Mouse (Mus musculus) midbrain, embryonic 14.5 days (tissue): ENCODE measurements around the gene Mrpl40. TPM values are rescaled to one million over a fixed set of nuclear protein-coding genes. Genes with fewer than 3 reads are reported as not detected.

Experiments used
- ATAC-seq: fragments of 200-750 bp; cut with Nextera tagmentation; 2 replicates; pipeline ENCODE4 v1.8.0; 2017; ENCODE audit warnings: moderate number of reproducible peaks, moderate library complexity; ENCODE audit not compliant: low FRiP score, low TSS enrichment
- DNase-seq: peaks from one replicate; pipeline ENCODE4 v3.0.0-alpha.2; 2015
- H3K27ac ChIP-seq: fragments of 300-500 bp; sonication (generic); replicated peaks from 2 replicates; pipeline ENCODE4 v1.5.1; 2014; ENCODE audit warnings: mild to moderate bottlenecking, low read depth, low read length, moderate library complexity
- H3K27me3 ChIP-seq: fragments of 300-500 bp; sonication (generic); 2 replicates; pipeline ENCODE4 v1.6.1; 2014; ENCODE audit warnings: low read length, control low read depth, mixed read lengths; ENCODE audit not compliant: control insufficient read depth, insufficient read depth
- H3K36me3 ChIP-seq: fragments of 300-500 bp; sonication (generic); 2 replicates; pipeline ENCODE4 v1.6.1; 2014; ENCODE audit warnings: low read length, control low read depth; ENCODE audit not compliant: control insufficient read depth, insufficient read depth
- H3K4me1 ChIP-seq: fragments of 300-500 bp; sonication (generic); 2 replicates; pipeline ENCODE4 v1.6.1; 2014; ENCODE audit warnings: mild to moderate bottlenecking, antibody characterized with exemption, low read length, control low read depth; ENCODE audit not compliant: control insufficient read depth, insufficient read depth
- H3K4me2 ChIP-seq: fragments of 300-500 bp; sonication (generic); 2 replicates; pipeline ENCODE4 v1.6.1; 2014; ENCODE audit warnings: mild to moderate bottlenecking, low read length, moderate library complexity
- H3K4me3 ChIP-seq: fragments of 300-500 bp; sonication (generic); replicated peaks from 2 replicates; pipeline ENCODE4 v1.5.1; 2014; ENCODE audit warnings: low read depth, low read length
- H3K9ac ChIP-seq: fragments of 300-500 bp; sonication (generic); replicated peaks from 2 replicates; pipeline ENCODE4 v1.6.1; 2014; ENCODE audit warnings: mild to moderate bottlenecking, low read length, moderate library complexity
- H3K9me3 ChIP-seq: fragments of 300-500 bp; sonication (generic); 2 replicates; pipeline ENCODE4 v1.6.1; 2016; ENCODE audit warnings: low read length, control low read depth, mixed read lengths; ENCODE audit not compliant: control insufficient read depth
- WGBS: fragments of 180-500 bp; shearing (Covaris S2); extraction: QIAGEN DNeasy Blood & Tissue Kit; methylation state at CpG from one replicate; pipeline ENCODE4 v1.1.7; 2014; 5-methylcytosine and 5-hydroxymethylcytosine counted together
- polyA plus RNA-seq: library from polyadenylated mRNA; unstranded; fragments of >200 nt; fragmentation: Nextera tagmentation; extraction: Ambion mirVana; gene quantifications from 2 replicates; pipeline ENCODE4 v1.2.1, GENCODE M21; 2014

The Mrpl40 gene
- polyA plus RNA-seq, 1 experiment from 2014 or later = 55.3 TPM

DNA sequence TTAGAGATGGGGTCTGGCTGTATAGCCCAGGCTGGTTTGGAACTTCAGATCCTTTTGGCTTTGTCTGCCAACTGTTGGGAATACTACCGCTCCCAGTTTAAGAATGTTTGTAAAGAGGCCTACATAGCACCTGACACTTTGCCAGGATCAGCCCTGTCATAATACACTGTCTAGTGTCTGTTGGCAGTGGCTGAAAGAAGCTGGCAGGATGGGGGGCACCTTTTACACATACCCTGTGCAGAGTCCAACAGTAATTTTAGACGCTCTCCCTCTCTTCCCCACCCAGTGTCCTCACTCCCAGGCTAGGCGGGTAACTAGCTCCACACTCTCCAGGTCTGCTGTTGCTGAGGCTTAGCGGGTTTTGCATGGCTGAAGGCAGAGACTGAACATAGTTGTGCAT lies 38.3 kb downstream of the Mrpl40 start:
- DNase-seq = no peak
- H3K4me3 ChIP-seq = no peak overlapping the region
- peaks cover 25% of the 10 kb centered on the region for H3K36me3 ChIP-seq
- no peaks in the 10 kb centered on the region for H3K27me3 ChIP-seq
- no peaks in the 10 kb centered on the region for H3K4me1 ChIP-seq
- 96% methylated on average over 4 of the region's 4 CpGs for WGBS
- no peak overlapping the region for H3K4me2 ChIP-seq
- no peak overlapping the region for H3K27ac ChIP-seq
- no peak overlapping the region for H3K9ac ChIP-seq
- H3K9me3 ChIP-seq = no peaks in the 10 kb centered on the region
- no peak for ATAC-seq

DNA sequence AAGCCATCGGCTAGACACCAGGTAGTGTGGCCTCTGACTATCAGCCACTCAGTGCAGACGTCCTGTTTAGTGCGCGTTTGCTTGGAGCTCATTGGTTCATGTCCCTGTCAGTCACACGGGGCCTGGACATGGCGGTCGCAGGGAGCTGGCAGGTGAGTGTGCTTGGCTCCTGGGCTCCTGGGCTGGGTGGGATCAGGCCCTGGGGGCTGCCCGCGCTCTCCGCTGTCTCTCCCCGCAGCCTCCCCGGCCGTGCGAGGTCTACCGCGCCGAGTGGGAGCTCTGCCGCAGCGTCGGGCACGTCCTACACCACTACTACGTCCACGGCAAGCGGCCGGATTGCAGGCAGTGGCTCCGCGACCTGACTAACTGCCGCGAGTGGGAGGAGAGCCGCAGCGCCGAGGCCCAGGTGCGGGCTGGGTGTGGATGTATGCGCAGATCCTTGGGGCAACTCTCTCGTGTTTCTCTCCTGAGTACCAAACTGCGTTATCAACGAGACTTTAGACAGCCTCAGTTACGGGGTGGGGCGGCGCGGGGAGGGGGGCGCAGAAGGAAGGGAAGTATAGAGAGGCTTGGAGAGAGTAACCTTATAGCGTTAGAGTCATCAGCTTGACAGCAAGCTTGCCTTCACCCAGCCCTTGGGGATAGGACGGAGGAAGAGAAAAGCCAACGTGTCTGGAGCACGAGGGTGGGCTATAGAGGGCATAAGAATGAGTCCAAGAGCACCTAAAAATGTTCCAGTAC lies 40.0 kb downstream of the Mrpl40 start, which contains the start of the genes 2510002D24Rik and Gm28539:
TSS of gene 2510002D24Rik (plus strand) at position 111 of the 741 bp plus-strand sequence.
TSS of gene Gm28539 (plus strand) at position 117 of the 741 bp plus-strand sequence.
- Histone ChIP-seq H3K36me3 (peaks cover 40% of the 10 kb centered on the region), H3K27ac (peak within 1 kb of the TSS; percentile 37; the same call in 1 of the 2 replicates), H3K4me2 (peak within 1 kb of the TSS; percentile 70), H3K4me3 (peak within 1 kb of the TSS; percentile 63), H3K27me3 (no peaks in the 10 kb centered on the region), H3K4me1 (no peaks in the 10 kb centered on the region), H3K9ac (peak within 1 kb of the TSS; percentile 74), H3K9me3 (no peaks in the 10 kb centered on the region)
- WGBS = 1% methylated on average over 46 of the region's 46 CpGs
- ATAC-seq (peak; percentile 98), DNase-seq (peak; percentile 95)

DNA sequence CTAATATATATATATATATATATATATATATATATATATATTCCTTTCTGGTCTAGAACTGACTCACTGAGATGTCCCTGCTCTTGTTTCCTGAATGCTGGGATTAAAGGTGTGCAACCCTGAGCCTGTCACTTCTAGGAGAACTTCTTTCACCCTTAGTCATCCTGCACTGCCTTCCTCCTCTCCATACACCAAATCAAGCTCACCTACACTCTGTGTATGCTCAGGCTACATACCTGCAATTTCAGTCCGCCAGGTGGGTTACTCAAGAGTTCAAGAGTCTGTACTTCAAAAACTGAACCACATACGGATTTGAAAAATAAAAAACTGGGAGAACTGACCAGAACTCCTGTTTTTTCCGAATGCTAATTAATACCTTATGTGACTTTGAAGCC lies 40.6 kb downstream of the Mrpl40 start:
- peak; percentile 34; the same call in 1 of the 2 replicates for ATAC-seq
- Histone ChIP-seq H3K9ac (no peak overlapping the region; the same call in 1 of the 2 replicates), H3K4me3 (peak overlapping the region; percentile 63), H3K4me1 (no peaks in the 10 kb centered on the region), H3K9me3 (no peaks in the 10 kb centered on the region), H3K36me3 (peaks cover 46% of the 10 kb centered on the region), H3K27me3 (no peaks in the 10 kb centered on the region), H3K4me2 (peak overlapping the region; percentile 70), H3K27ac (no peak overlapping the region)
- WGBS = 29% methylated on average over 3 of the region's 3 CpGs
- DNase-seq = no peak

DNA sequence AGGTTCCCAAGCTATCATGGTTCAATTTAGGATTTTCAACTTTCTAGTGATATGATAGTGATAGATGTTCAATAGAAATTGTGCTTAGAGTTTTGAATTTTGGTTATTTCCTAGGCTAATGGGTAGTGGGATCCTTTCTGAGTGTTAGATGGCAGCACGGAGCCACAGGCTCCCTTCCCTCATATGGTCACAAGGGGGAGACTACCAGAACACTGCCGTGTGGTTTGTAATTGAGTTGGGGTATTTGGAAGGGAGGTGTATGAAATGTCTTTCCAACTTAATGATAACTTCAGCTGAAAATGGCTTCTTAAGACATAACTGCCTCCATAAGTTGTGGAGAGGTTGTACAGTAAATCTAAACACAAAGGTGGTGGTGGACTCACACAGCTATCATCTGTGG lies 43.2 kb downstream of the Mrpl40 start:
- no peak overlapping the region for H3K9ac ChIP-seq
- 79% methylated on average over 2 of the region's 2 CpGs for WGBS
- DNase-seq = no peak
- ATAC-seq = no peak
- no peak overlapping the region for H3K27ac ChIP-seq
- no peak overlapping the region for H3K4me2 ChIP-seq
- peaks cover 66% of the 10 kb centered on the region for H3K36me3 ChIP-seq
- no peak overlapping the region for H3K4me3 ChIP-seq
- H3K27me3 ChIP-seq = no peaks in the 10 kb centered on the region
- no peaks in the 10 kb centered on the region for H3K9me3 ChIP-seq
- no peaks in the 10 kb centered on the region for H3K4me1 ChIP-seq

DNA sequence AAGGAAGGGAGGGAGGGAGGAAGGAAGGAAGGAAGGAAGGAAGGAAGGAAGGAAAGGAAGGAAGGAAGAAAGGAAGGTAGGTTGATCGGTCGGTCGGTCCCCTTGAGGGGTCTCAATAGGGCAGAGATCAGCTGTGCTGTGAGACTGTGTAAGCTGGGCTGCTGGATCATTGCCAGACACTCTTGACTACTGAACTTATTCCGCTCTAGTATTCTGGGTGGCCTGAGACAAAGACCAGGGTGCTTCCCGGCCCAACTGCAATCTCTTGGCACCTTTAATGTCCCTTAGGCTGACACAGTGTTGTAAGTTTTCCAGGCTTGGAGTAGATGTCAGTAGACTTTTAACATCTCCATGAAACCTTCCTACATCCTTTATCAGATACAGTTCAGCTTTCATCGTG lies 47.6 kb downstream of the Mrpl40 start:
- Histone ChIP-seq H3K4me2 (no peak overlapping the region), H3K9ac (no peak overlapping the region), H3K9me3 (no peaks in the 10 kb centered on the region), H3K4me3 (no peak overlapping the region), H3K4me1 (no peaks in the 10 kb centered on the region), H3K27me3 (no peaks in the 10 kb centered on the region), H3K36me3 (peaks cover 94% of the 10 kb centered on the region), H3K27ac (no peak overlapping the region)
- WGBS = 95% methylated on average over 6 of the region's 6 CpGs
- ATAC-seq (no peak), DNase-seq (no peak)

DNA sequence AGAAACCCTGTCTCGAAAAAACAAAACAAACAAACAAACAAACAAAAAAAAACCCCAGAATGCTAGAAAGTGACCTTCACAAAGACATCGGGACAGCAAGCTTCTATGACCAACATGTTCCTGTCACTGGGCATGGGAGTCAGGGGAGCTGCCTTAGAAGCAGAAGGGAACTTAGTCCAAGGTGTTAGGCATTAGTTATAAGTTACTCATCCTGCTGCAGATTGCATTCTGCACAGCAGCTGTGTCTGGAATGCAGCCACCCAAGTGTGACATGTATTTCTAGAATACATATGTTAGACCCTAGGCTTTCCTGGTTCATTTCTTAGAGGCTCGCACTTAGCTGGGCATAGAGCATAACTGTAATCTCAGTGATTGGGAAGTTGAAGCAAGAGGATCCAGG lies 48.0 kb downstream of the Mrpl40 start:
- Histone ChIP-seq H3K9ac (no peak overlapping the region), H3K4me1 (no peaks in the 10 kb centered on the region), H3K27me3 (no peaks in the 10 kb centered on the region), H3K9me3 (no peaks in the 10 kb centered on the region), H3K4me3 (no peak overlapping the region), H3K4me2 (no peak overlapping the region), H3K27ac (no peak overlapping the region), H3K36me3 (peaks cover 94% of the 10 kb centered on the region)
- DNase-seq (no peak), ATAC-seq (no peak)
- WGBS = 97% methylated on average over 3 of the region's 3 CpGs

DNA sequence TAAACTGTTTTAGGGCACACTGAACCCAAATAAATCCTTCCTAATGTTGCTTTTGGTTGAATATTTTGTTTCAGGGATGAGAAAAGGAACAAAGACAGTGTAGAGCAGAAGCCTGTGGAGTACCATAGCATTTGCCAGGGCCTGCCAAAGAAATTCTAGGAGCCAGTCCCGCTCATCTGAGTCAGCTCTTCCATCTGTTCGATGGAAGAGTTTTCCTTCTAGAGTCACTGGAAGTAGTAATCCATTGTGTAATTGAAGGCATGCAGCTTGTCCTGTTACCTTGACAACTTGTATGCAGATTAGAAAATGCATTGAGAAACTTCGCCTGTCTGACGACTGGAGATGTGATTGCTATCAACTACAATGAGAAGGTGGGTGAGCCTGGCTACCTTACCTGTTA lies 53.7 kb downstream of the Mrpl40 start:
- no peak overlapping the region for H3K9ac ChIP-seq
- no peaks in the 10 kb centered on the region for H3K4me1 ChIP-seq
- no peak overlapping the region for H3K27ac ChIP-seq
- peaks cover 98% of the 10 kb centered on the region for H3K36me3 ChIP-seq
- ATAC-seq = no peak
- no peak overlapping the region for H3K4me3 ChIP-seq
- no peaks in the 10 kb centered on the region for H3K27me3 ChIP-seq
- WGBS = 64% methylated on average over 4 of the region's 4 CpGs
- no peaks in the 10 kb centered on the region for H3K9me3 ChIP-seq
- no peak for DNase-seq
- no peak overlapping the region for H3K4me2 ChIP-seq

DNA sequence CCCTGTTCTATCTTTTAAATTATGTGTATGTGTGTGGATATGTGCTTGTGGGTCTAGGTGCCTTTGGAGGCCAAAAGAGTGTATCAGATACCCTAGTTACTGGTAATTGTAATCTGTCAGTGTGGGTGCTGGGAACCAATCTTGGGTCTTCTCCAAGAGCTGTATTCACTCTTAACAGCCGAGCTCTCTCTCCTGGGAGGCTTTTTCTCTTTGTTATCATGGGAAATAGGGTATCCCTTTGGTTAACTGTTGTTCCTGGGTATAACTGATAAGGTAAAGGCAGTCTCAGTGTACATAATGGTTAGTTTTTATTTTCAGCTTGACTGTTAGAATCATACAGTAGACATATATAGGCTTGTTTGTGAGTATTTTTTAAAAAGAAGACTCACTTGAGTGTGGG lies 54.3 kb downstream of the Mrpl40 start:
- Histone ChIP-seq H3K36me3 (peaks cover 98% of the 10 kb centered on the region), H3K4me2 (no peak overlapping the region), H3K27ac (no peak overlapping the region), H3K9ac (no peak overlapping the region), H3K9me3 (no peaks in the 10 kb centered on the region), H3K4me1 (no peaks in the 10 kb centered on the region), H3K4me3 (no peak overlapping the region), H3K27me3 (no peaks in the 10 kb centered on the region)
- 89% methylated on average over 1 of the region's 1 CpGs for WGBS
- DNase-seq (no peak), ATAC-seq (no peak)
